In genomic region chr7:88206223-88206827, GRCm38 (mm10) we compare ENCODE assay signal across 12 mouse cellular contexts.
DNase-seq lines count a peak whose midpoint lies in the region; ATAC-seq and TF ChIP-seq lines count a peak whose summit lies in the region.
"Had no signal": no experiment of that assay in that cellular context is flagged by ENCODE, and none has a peak within 500 bp of the region (broad histone marks: within the 10 kb centered on the region; RNA-seq: fewer than 3 reads in every experiment).

No protein-coding gene starts in this region.

- peaks cover 15% of the 10 kb centered on the region for H3K4me1 ChIP-seq in spleen, adult 2 months (ENCODE audit: control insufficient read depth, insufficient read depth, insufficient read length)
- H3K4me1 ChIP-seq in forebrain, embryonic 13.5 days: peaks cover 13% of the 10 kb centered on the region
- H3K4me1 ChIP-seq in midbrain, embryonic 13.5 days (replicated peaks): peaks cover 10% of the 10 kb centered on the region
- no peaks in the 10 kb centered on the region for H3K4me1 ChIP-seq in intestine, embryonic 16.5 days (ENCODE audit: control insufficient read depth, insufficient read depth, low read length)

- peak; percentile 7; the same call in 1 of the 2 replicates for ATAC-seq in forebrain, embryonic 13.5 days
- 0 out of 2 replicates have a peak, but pooled peaks have one; percentile 30 for ATAC-seq in midbrain, embryonic 13.5 days
- no peak for ATAC-seq in intestine, embryonic 16.5 days
- ATAC-seq: Patski had no signal

- peak in 1 of 2 experiments; percentile 54 for DNase-seq in spleen, adult 2 months (ENCODE audit: low read depth in 1 of 2, low spot score in 2 of 2)
- DNase-seq in spleen, postnatal 14 days (ENCODE audit: low spot score in 2 of 2): no peak
- peak; percentile 8 for DNase-seq in thymus, postnatal 4 days
- DNase-seq in retina, embryonic 14.5 days (ENCODE audit: low spot score): no peak
- DNase-seq in layer of hippocampus, adult 11-12 months (ENCODE audit: low spot score): no peak
- DNase-seq: gastrocnemius, postnatal 14 days; liver had no signal

- H3K36me3 ChIP-seq in spleen, adult 2 months (ENCODE audit: control insufficient read depth, insufficient read depth, low read length): no peaks in the 10 kb centered on the region
- H3K36me3 ChIP-seq in forebrain, embryonic 13.5 days (ENCODE audit: poor library complexity, severe bottlenecking): no peaks in the 10 kb centered on the region
- H3K36me3 ChIP-seq in midbrain, embryonic 13.5 days: no peaks in the 10 kb centered on the region
- no peaks in the 10 kb centered on the region for H3K36me3 ChIP-seq in intestine, embryonic 16.5 days (ENCODE audit: control insufficient read depth, insufficient read depth, low read length)
- H3K36me3 ChIP-seq: hindbrain, embryonic 15.5 days had no signal

- H3K27me3 ChIP-seq in spleen, adult 2 months (ENCODE audit: control insufficient read depth, insufficient read depth, low read length): no peaks in the 10 kb centered on the region
- H3K27me3 ChIP-seq in forebrain, embryonic 13.5 days: no peaks in the 10 kb centered on the region
- no peaks in the 10 kb centered on the region for H3K27me3 ChIP-seq in midbrain, embryonic 13.5 days
- H3K27me3 ChIP-seq in intestine, embryonic 16.5 days (replicated peaks; ENCODE audit: control insufficient read depth, insufficient read depth, low read length): no peaks in the 10 kb centered on the region
- H3K27me3 ChIP-seq: hindbrain, embryonic 15.5 days; Patski had no signal

- TF ChIP-seq POLR2A in spleen, adult 2 months (IDR thresholded peaks at IDR 0.05; ENCODE audit: low read depth, low read length): no peak

- H3K27ac ChIP-seq in spleen, adult 2 months (ENCODE audit: insufficient read depth, low read length): peak overlapping the region; percentile 95
- H3K27ac ChIP-seq in forebrain, embryonic 13.5 days: no peak overlapping the region; the same call in 1 of the 2 replicates
- H3K27ac ChIP-seq in midbrain, embryonic 13.5 days: no peak overlapping the region
- no peak overlapping the region for H3K27ac ChIP-seq in intestine, embryonic 16.5 days (ENCODE audit: low read length)

- H3K9ac ChIP-seq in forebrain, embryonic 13.5 days: no peak overlapping the region
- no peak overlapping the region for H3K9ac ChIP-seq in midbrain, embryonic 13.5 days (replicated peaks)
- H3K9ac ChIP-seq in intestine, embryonic 16.5 days (ENCODE audit: low read depth, low read length): no peak overlapping the region
- H3K9ac ChIP-seq: hindbrain, embryonic 15.5 days had no signal

- no peak overlapping the region for H3K4me2 ChIP-seq in forebrain, embryonic 13.5 days
- H3K4me2 ChIP-seq in midbrain, embryonic 13.5 days (replicated peaks): no peak overlapping the region
- H3K4me2 ChIP-seq in intestine, embryonic 16.5 days (ENCODE audit: low read depth, low read length): no peak overlapping the region

- H3K9me3 ChIP-seq in forebrain, embryonic 13.5 days (replicated peaks): no peaks in the 10 kb centered on the region
- H3K9me3 ChIP-seq in midbrain, embryonic 13.5 days: no peaks in the 10 kb centered on the region
- no peaks in the 10 kb centered on the region for H3K9me3 ChIP-seq in intestine, embryonic 16.5 days (ENCODE audit: control insufficient read depth, low read length)
- H3K9me3 ChIP-seq: hindbrain, embryonic 15.5 days had no signal

- WGBS in spleen, adult 2 months: 13% methylated on average over 2 of the region's 2 CpGs
- 37% methylated on average over 2 of the region's 2 CpGs for WGBS in forebrain, embryonic 13.5 days
- 38% methylated on average over 2 of the region's 2 CpGs for WGBS in midbrain, embryonic 13.5 days
- WGBS in intestine, embryonic 16.5 days: 62% methylated on average over 2 of the region's 2 CpGs

- TF ChIP-seq CTCF in spleen, adult 2 months (IDR thresholded peaks at IDR 0.05; ENCODE audit: extremely low read depth, insufficient read depth, insufficient read length, insufficient replicate concordance): no peak

- H3K4me3 ChIP-seq in spleen, adult 2 months (ENCODE audit: extremely low read depth, insufficient read depth, insufficient read length): no peak overlapping the region
- H3K4me3 ChIP-seq in forebrain, embryonic 13.5 days: no peak overlapping the region
- H3K4me3 ChIP-seq in midbrain, embryonic 13.5 days (replicated peaks): no peak overlapping the region
- no peak overlapping the region for H3K4me3 ChIP-seq in intestine, embryonic 16.5 days (ENCODE audit: low read length)
- H3K4me3 ChIP-seq: hindbrain, embryonic 15.5 days had no signal
